In the genomic region with DNA sequence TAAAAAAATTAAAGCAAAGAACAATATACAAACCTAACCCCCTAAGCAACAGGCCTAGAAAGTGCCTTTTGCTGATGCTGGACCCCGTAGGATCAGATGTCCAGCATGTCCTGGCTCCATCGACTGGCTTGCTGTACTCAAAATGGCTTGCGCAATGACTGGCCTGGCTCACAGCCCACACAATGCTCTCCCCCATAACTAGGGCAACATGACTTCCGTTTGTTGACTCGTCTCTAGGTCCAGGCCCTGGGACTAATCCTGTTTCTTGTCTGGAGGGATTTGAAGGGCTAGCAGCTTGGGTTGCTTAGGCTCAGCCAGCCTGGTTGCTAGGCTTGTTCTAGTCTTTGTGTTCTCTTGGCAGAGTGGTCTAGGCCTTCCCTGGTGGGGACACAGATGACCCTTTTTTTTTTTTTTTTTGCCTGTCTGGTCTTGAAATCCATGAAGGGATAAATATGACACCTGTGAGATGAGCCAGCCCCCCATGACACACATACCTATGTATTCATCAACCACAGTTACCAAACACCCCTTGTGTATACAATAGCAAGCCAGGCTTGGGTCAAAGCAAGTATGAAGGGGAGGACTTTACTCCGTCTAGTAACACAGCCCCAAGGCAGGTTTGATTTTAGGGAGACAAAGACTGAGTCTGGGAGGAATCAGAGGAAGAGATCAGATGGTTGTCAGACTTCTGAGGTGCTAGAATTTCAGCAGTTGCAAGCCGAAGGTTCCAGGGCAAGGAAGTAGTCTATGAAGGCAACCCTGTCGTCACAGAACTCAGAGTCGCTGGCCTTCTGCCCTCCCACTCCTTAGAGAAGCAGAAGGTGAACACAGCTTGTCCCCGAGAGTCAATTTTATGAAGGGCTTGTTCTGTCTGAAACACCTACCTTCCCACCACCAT, we compare ENCODE assay signal across 8 mouse cellular contexts.
DNase-seq lines count a peak whose midpoint lies in the region; ATAC-seq lines count a peak whose summit lies in the region.

No protein-coding gene starts in this region.

- WGBS in intestine, embryonic 14.5 days = 79% methylated on average over 10 of the region's 10 CpGs
- WGBS in intestine, embryonic 16.5 days = 77% methylated on average over 10 of the region's 10 CpGs
- WGBS in liver, embryonic 13.5 days (ENCODE audit: insufficient replicate concordance) = 65% methylated on average over 10 of the region's 10 CpGs
- 66% methylated on average over 10 of the region's 10 CpGs for WGBS in stomach, embryonic 15.5 days
- 90% methylated on average over 10 of the region's 10 CpGs for WGBS in forebrain, embryonic 13.5 days

- H3K9ac ChIP-seq in intestine, embryonic 14.5 days (ENCODE audit: low read length) = no peak overlapping the region
- H3K9ac ChIP-seq in intestine, embryonic 16.5 days (ENCODE audit: low read depth, low read length) = no peak overlapping the region
- no peak overlapping the region for H3K9ac ChIP-seq in liver, embryonic 13.5 days
- no peak overlapping the region for H3K9ac ChIP-seq in stomach, embryonic 15.5 days
- H3K9ac ChIP-seq in forebrain, embryonic 13.5 days = no peak overlapping the region

- no peak overlapping the region for H3K4me2 ChIP-seq in intestine, embryonic 14.5 days (ENCODE audit: low read length)
- no peak overlapping the region for H3K4me2 ChIP-seq in intestine, embryonic 16.5 days (ENCODE audit: low read depth, low read length)
- no peak overlapping the region for H3K4me2 ChIP-seq in liver, embryonic 13.5 days
- no peak overlapping the region for H3K4me2 ChIP-seq in stomach, embryonic 15.5 days
- no peak overlapping the region for H3K4me2 ChIP-seq in forebrain, embryonic 13.5 days

- no peak overlapping the region for H3K27ac ChIP-seq in intestine, embryonic 14.5 days (ENCODE audit: low read depth)
- no peak overlapping the region for H3K27ac ChIP-seq in intestine, embryonic 16.5 days (ENCODE audit: low read length)
- H3K27ac ChIP-seq in liver, embryonic 13.5 days = no peak overlapping the region; the same call in 1 of the 2 replicates
- H3K27ac ChIP-seq in stomach, embryonic 15.5 days = peak overlapping the region; percentile 95
- no peak overlapping the region for H3K27ac ChIP-seq in forebrain, embryonic 13.5 days

- DNase-seq in intestine, embryonic 14.5 days (ENCODE audit: low spot score) = peak; percentile 50
- DNase-seq in adrenal gland, postnatal 4 days (ENCODE audit: low spot score in 2 of 2) = peak; percentile 26 to 59
- peak; percentile 94 for DNase-seq in heart, adult 8-10 months (ENCODE audit: low spot score)
- DNase-seq in liver, embryonic 13.5 days = no peak
- no peak for DNase-seq in thymus, postnatal 14 days

- H3K4me3 ChIP-seq in intestine, embryonic 14.5 days (ENCODE audit: low read depth, low read length) = no peak overlapping the region
- no peak overlapping the region for H3K4me3 ChIP-seq in intestine, embryonic 16.5 days (ENCODE audit: low read length)
- no peak overlapping the region for H3K4me3 ChIP-seq in liver, embryonic 13.5 days (replicated peaks)
- H3K4me3 ChIP-seq in stomach, embryonic 15.5 days (replicated peaks) = no peak overlapping the region
- H3K4me3 ChIP-seq in forebrain, embryonic 13.5 days = no peak overlapping the region

- H3K27me3 ChIP-seq in intestine, embryonic 14.5 days (replicated peaks; ENCODE audit: control insufficient read depth, insufficient read depth, low read length) = no peaks in the 10 kb centered on the region
- H3K27me3 ChIP-seq in intestine, embryonic 16.5 days (replicated peaks; ENCODE audit: control insufficient read depth, insufficient read depth, low read length) = no peaks in the 10 kb centered on the region
- peaks cover 19% of the 10 kb centered on the region; the same call in 1 of the 2 replicates for H3K27me3 ChIP-seq in liver, embryonic 13.5 days
- no peaks in the 10 kb centered on the region for H3K27me3 ChIP-seq in stomach, embryonic 15.5 days (replicated peaks)
- peaks cover 8% of the 10 kb centered on the region; the same call in 1 of the 2 replicates for H3K27me3 ChIP-seq in forebrain, embryonic 13.5 days

- peaks cover 36% of the 10 kb centered on the region for H3K4me1 ChIP-seq in intestine, embryonic 14.5 days (replicated peaks; ENCODE audit: control insufficient read depth, insufficient read depth, low read length)
- peaks cover 33% of the 10 kb centered on the region for H3K4me1 ChIP-seq in intestine, embryonic 16.5 days (ENCODE audit: control insufficient read depth, insufficient read depth, low read length)
- H3K4me1 ChIP-seq in liver, embryonic 13.5 days (replicated peaks) = peaks cover 26% of the 10 kb centered on the region
- peaks cover 34% of the 10 kb centered on the region for H3K4me1 ChIP-seq in stomach, embryonic 15.5 days
- H3K4me1 ChIP-seq in forebrain, embryonic 13.5 days = peaks cover 17% of the 10 kb centered on the region

- no peaks in the 10 kb centered on the region for H3K9me3 ChIP-seq in intestine, embryonic 14.5 days (ENCODE audit: control insufficient read depth, low read length)
- H3K9me3 ChIP-seq in intestine, embryonic 16.5 days (ENCODE audit: control insufficient read depth, low read length) = no peaks in the 10 kb centered on the region
- no peaks in the 10 kb centered on the region for H3K9me3 ChIP-seq in liver, embryonic 13.5 days (replicated peaks)
- H3K9me3 ChIP-seq in stomach, embryonic 15.5 days = no peaks in the 10 kb centered on the region
- H3K9me3 ChIP-seq in forebrain, embryonic 13.5 days (replicated peaks) = no peaks in the 10 kb centered on the region

- no peaks in the 10 kb centered on the region for H3K36me3 ChIP-seq in intestine, embryonic 14.5 days (ENCODE audit: control insufficient read depth, insufficient read depth, low read length)
- H3K36me3 ChIP-seq in intestine, embryonic 16.5 days (ENCODE audit: control insufficient read depth, insufficient read depth, low read length) = no peaks in the 10 kb centered on the region
- no peaks in the 10 kb centered on the region for H3K36me3 ChIP-seq in liver, embryonic 13.5 days
- H3K36me3 ChIP-seq in stomach, embryonic 15.5 days = no peaks in the 10 kb centered on the region
- no peaks in the 10 kb centered on the region for H3K36me3 ChIP-seq in forebrain, embryonic 13.5 days (ENCODE audit: poor library complexity, severe bottlenecking)

- ATAC-seq in intestine, embryonic 14.5 days (replicated peaks; ENCODE audit: low FRiP score, low TSS enrichment, low read depth) = no peak
- ATAC-seq in intestine, embryonic 16.5 days = no peak
- ATAC-seq in liver, embryonic 13.5 days (ENCODE audit: low read depth) = peak; percentile 71
- no peak for ATAC-seq in stomach, embryonic 15.5 days (ENCODE audit: insufficient read depth, low FRiP score, low read depth)
- ATAC-seq in forebrain, embryonic 13.5 days = no peak

Comparison
In these comparisons a context has a peak if more than half of its experiments do, and no peak if none do; other contexts are left out.
1. DNase-seq: peak in intestine, embryonic 14.5 days (single experiment), adrenal gland, postnatal 4 days (2 of 2) and heart, adult 8-10 months (single experiment); none in liver, embryonic 13.5 days (single experiment) and thymus, postnatal 14 days (single experiment).